Mouse (Mus musculus): ENCODE results near the gene Ubr7. TPM values are rescaled to one million over a fixed set of nuclear protein-coding genes. Genes with fewer than 3 reads are reported as not detected.

Gene Ubr7
- polyA plus RNA-seq, 1 experiment from 2014 or later, result 35.8 TPM

DNA sequence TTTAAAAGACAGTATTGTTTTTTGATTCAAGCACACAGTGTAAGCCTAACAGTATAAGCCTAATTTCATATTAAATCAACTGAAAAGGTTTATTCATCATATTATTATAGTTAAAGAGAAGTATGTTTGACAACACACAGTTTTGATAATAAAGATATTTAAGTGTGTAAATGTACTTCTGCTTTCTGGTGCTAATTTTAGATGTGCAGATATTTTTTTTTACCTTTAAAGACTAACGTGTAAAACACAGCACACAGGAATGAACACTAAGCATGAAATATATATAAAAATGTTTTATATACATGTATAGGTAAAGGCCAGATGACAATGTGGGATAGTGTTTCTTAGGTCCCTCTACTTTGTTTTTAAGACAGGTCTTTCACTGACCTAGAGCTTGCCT is 69.4 kb downstream of the Ubr7 start:
- H3K27ac ChIP-seq (ENCODE audit: low read depth, low read length), result no peak overlapping the region
- 90% methylated on average over 1 of the region's 1 CpGs for WGBS (ENCODE audit: insufficient replicate concordance)
- no peaks in the 10 kb centered on the region for H3K27me3 ChIP-seq (ENCODE audit: control insufficient read depth, insufficient read depth, low read length)
- H3K9ac ChIP-seq (ENCODE audit: low read depth, low read length), result no peak overlapping the region
- ATAC-seq (replicated peaks; ENCODE audit: insufficient number of reproducible peaks, low FRiP score, low TSS enrichment), result no peak
- no peaks in the 10 kb centered on the region for H3K9me3 ChIP-seq (replicated peaks; ENCODE audit: control insufficient read depth, low read length)
- no peak overlapping the region for H3K4me2 ChIP-seq
- no peaks in the 10 kb centered on the region for H3K36me3 ChIP-seq (ENCODE audit: control insufficient read depth, insufficient read depth, low read length)
- no peak overlapping the region for H3K4me3 ChIP-seq (ENCODE audit: low read depth, low read length)
- H3K4me1 ChIP-seq (ENCODE audit: control insufficient read depth, insufficient read depth, low read length), result no peaks in the 10 kb centered on the region

Other genes starting within 250 kb of the Ubr7 start
- 0.27 TPM in 1 of 2 replicates, not detected in the other for gene Chga, start 203.0 kb upstream of the Ubr7 start, polyA plus RNA-seq (2014; fragmentation: Nextera tagmentation; extraction: Ambion mirVana)
- 3.2 and 3.5 TPM in 2 replicates for gene Itpk1, start 53.0 kb upstream of the Ubr7 start, polyA plus RNA-seq (2014; fragmentation: Nextera tagmentation; extraction: Ambion mirVana)
- 21.1 and 23.7 TPM in 2 replicates for gene Moap1, start 14.3 kb upstream of the Ubr7 start, polyA plus RNA-seq (2014; fragmentation: Nextera tagmentation; extraction: Ambion mirVana)
- 7.4 and 7.9 TPM in 2 replicates for gene Tmem251, start 14.2 kb upstream of the Ubr7 start, polyA plus RNA-seq (2014; fragmentation: Nextera tagmentation; extraction: Ambion mirVana)
- not detected in 2 replicates for gene Gm28051, start 202 bp upstream of the Ubr7 start, polyA plus RNA-seq (2014; fragmentation: Nextera tagmentation; extraction: Ambion mirVana)
- gene Gon7, start 164 bp upstream of the Ubr7 start, polyA plus RNA-seq (2014; fragmentation: Nextera tagmentation; extraction: Ambion mirVana), result 25.2 and 26.4 TPM in 2 replicates
- 19.3 and 20.5 TPM in 2 replicates for gene Gm20604, start 705 bp downstream of the Ubr7 start, polyA plus RNA-seq (2014; fragmentation: Nextera tagmentation; extraction: Ambion mirVana)
- 14.3 and 15.1 TPM in 2 replicates for gene Btbd7, start 120.5 kb downstream of the Ubr7 start, polyA plus RNA-seq (2014; fragmentation: Nextera tagmentation; extraction: Ambion mirVana)
- gene Cox8c, start 141.3 kb downstream of the Ubr7 start, polyA plus RNA-seq (2014; fragmentation: Nextera tagmentation; extraction: Ambion mirVana), result not detected in 2 replicates
- gene Unc79, start 190.9 kb downstream of the Ubr7 start, polyA plus RNA-seq (2014; fragmentation: Nextera tagmentation; extraction: Ambion mirVana), result 0.16 and 0.44 TPM in 2 replicates

All from heart, embryonic 11.5 days (tissue).